Mouse (Mus musculus): ENCODE measurements at regions not wholly inside any gene's neighbourhood (a gene's known extent, or its start where the extent isn't known, plus 50 kb on each side); places are given as distances from the start of the nearest gene placed in this dataset.

DNA sequence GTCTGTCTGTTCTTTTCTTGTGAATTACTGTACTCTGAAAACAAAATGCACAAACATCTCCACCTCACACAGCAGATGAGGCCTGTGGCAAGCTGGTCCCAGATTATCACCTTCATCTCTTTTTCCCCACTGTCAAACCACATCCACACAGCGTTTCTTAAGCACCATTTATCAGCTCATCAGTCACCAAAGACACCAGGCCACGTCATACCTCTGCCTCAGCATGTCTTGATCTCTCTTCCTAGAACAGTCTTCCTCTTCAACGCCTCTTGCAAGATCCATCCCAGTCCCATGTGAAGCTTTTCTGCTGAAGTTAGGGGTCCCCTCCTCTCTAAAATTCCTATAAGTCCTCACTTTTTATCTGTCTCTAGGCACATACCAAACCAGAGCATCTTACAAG is 340.8 kb upstream of the Acvr2a start:
- TF ChIP-seq CTCF (IDR thresholded peaks at IDR 0.05; ENCODE audit: control insufficient read depth, insufficient read depth, insufficient read length) (no peak), MYOG (IDR thresholded peaks at IDR 0.05; ENCODE audit: control insufficient read depth, extremely low read depth, insufficient read length) (no peak), CEBPB (IDR thresholded peaks at IDR 0.05; ENCODE audit: low read depth) (no peak), USF1 (IDR thresholded peaks at IDR 0.05; ENCODE audit: low read depth) (no peak), MYOD1 (IDR thresholded peaks at IDR 0.05; ENCODE audit: control insufficient read depth, insufficient read length, low read depth) (no peak), FOSL1 (IDR thresholded peaks at IDR 0.05; ENCODE audit: insufficient read depth, low read length, poor library complexity, severe bottlenecking) (no peak), MAX (IDR thresholded peaks at IDR 0.05) (no peak)

Measured in C2C12 (cell line).